Mouse (Mus musculus): ENCODE measurements at regions not wholly inside any gene's neighbourhood (a gene's known extent, or its start where the extent isn't known, plus 50 kb on each side); places are given as distances from the start of the nearest gene placed in this dataset.

GRCm38 (mm10) chr4:72669827-72670494 lies 182.5 kb downstream of the Aldoart1 start:
- no peak for TF ChIP-seq CTCF (IDR thresholded peaks at IDR 0.05; ENCODE audit: control insufficient read depth, insufficient read depth, insufficient read length)
- TF ChIP-seq USF1 (IDR thresholded peaks at IDR 0.05; ENCODE audit: low read depth), result no peak
- no peak for TF ChIP-seq MAX (IDR thresholded peaks at IDR 0.05)
- no peak for TF ChIP-seq MYOG (IDR thresholded peaks at IDR 0.05; ENCODE audit: control insufficient read depth, extremely low read depth, insufficient read length)
- TF ChIP-seq MYOD1 (IDR thresholded peaks at IDR 0.05; ENCODE audit: control insufficient read depth, insufficient read length, low read depth), result no peak

All from C2C12 (cell line).